ENCODE assay signal across 17 mouse cellular contexts in the genomic region with DNA sequence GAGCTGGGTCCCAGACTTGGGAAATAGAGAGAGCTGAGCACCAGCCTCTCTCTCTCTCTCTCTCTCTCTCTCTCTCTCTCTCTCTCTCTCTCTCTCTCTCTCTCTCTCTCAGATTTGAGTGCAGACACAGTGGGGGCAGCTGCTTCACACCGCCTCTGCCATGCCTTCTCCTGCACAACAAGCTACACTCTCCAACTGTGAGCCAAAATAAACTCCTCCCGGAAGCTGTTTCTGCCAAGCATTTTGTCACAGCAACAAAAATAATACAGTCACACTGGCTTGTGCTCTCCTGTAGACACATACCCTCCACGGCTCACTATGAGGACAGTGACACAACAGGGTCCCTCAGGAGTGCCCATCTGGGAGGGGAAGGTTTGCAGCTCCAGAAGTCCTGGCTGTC. TPM values are rescaled to one million over a fixed set of nuclear protein-coding genes. Genes with fewer than 3 reads are reported as not detected.
A peak's percentile ranks its signal among the peaks of the same experiment; 100 is the strongest.
DNase-seq lines count a peak whose midpoint lies in the region; TF ChIP-seq lines count a peak whose summit lies in the region.
"Had no signal": no experiment of that assay in that cellular context is flagged by ENCODE, and none has a peak within 500 bp of the region (broad histone marks: within the 10 kb centered on the region; RNA-seq: fewer than 3 reads in every experiment).

No protein-coding gene starts in this region.

- no peak for TF ChIP-seq POLR2A in kidney, adult 2 months (IDR thresholded peaks at IDR 0.05; ENCODE audit: low read depth, low read length)

- WGBS in kidney, adult 2 months: 64% methylated on average over 3 of the region's 3 CpGs

- no peaks in the 10 kb centered on the region for H3K27me3 ChIP-seq in kidney, adult 2 months (replicated peaks; ENCODE audit: control insufficient read depth, insufficient read depth, low read length)
- H3K27me3 ChIP-seq: hindbrain, embryonic 15.5 days; limb, embryonic 15.5 days; neural tube, embryonic 13.5 days had no signal

- peak; percentile 43 for DNase-seq in layer of hippocampus, adult 11-12 months (ENCODE audit: low spot score)
- DNase-seq in layer of hippocampus, postnatal 10 days (ENCODE audit: low spot score in 2 of 2): no peak
- peak; percentile 51 to 52 for DNase-seq in right cerebral cortex, adult 2 months (ENCODE audit: low spot score in 2 of 2)
- no peak for DNase-seq in right cerebral cortex, postnatal 4 days
- peak; percentile 32 for DNase-seq in heart, postnatal 4 days
- DNase-seq in kidney, adult 2 months: no peak
- DNase-seq in thymus, postnatal 10 days (ENCODE audit: low spot score in 2 of 2): no peak
- DNase-seq: adrenal gland, postnatal 14 days; cerebellum, adult 8-10 months; gastrocnemius, postnatal 25 days; thymus, adult 2 months had no signal

- TF ChIP-seq CTCF in kidney, adult 2 months (conservative IDR thresholded peaks at IDR 0.05; ENCODE audit: insufficient read depth, insufficient read length, low read depth, low read length): no peak

- no peak overlapping the region for H3K27ac ChIP-seq in kidney, adult 2 months (ENCODE audit: insufficient read depth, low read depth, low read length)
- H3K27ac ChIP-seq: hindbrain, embryonic 15.5 days; kidney, postnatal 0 days; neural tube, embryonic 13.5 days had no signal

- H3K4me1 ChIP-seq in kidney, adult 2 months (ENCODE audit: control insufficient read depth, insufficient read depth, low read length): no peaks in the 10 kb centered on the region
- H3K4me1 ChIP-seq: hindbrain, embryonic 15.5 days had no signal

- H3K36me3 ChIP-seq in kidney, adult 2 months (ENCODE audit: control insufficient read depth, insufficient read depth, low read length): no peaks in the 10 kb centered on the region
- H3K36me3 ChIP-seq: hindbrain, embryonic 15.5 days; neural tube, embryonic 13.5 days had no signal

- no peak overlapping the region for H3K4me3 ChIP-seq in kidney, adult 2 months (ENCODE audit: insufficient read depth, low read depth, low read length)
- H3K4me3 ChIP-seq: erythroblast, embryonic 14.5 days; hindbrain, embryonic 15.5 days; limb, embryonic 15.5 days; neural tube, embryonic 13.5 days had no signal

RNA-seq across cellular contexts. Expression of a gene that starts 36.6 kb away (rescaled TPM):
- total RNA-seq in layer of hippocampus, postnatal 10 days (2021): 1 to 10 TPM; 5.6 to 6.8 TPM
- total RNA-seq in heart, postnatal 4 days (2021): 1 to 10 TPM; 4.6 to 5.2 TPM
- polyA plus RNA-seq in kidney, adult 2 months (2012; rRNA removed): 0.44 and 0.52 TPM in 2 replicates
- total RNA-seq: common myeloid progenitor, adult 5-6 weeks had no signal
- polyA plus RNA-seq: erythroblast, embryonic 14.5 days had no signal

Comparison
In these comparisons a context has a peak if more than half of its experiments do, and no peak if none do; other contexts are left out.
1. DNase-seq: peak in layer of hippocampus, adult 11-12 months (single experiment), right cerebral cortex, adult 2 months (2 of 2) and heart, postnatal 4 days (single experiment); none in layer of hippocampus, postnatal 10 days (0 of 2), right cerebral cortex, postnatal 4 days (single experiment), kidney, adult 2 months (single experiment) and thymus, postnatal 10 days (0 of 2).